Mouse (Mus musculus): ENCODE results near the gene Tpcn1. TPM values are rescaled to one million over a fixed set of nuclear protein-coding genes. Genes with fewer than 3 reads are reported as not detected.
"Not testable (repeated sequence)": the region's sequence is repeated elsewhere in the genome, so short reads cannot be mapped to it uniquely, and the experiment has no call there.

Gene Tpcn1
- polyA plus RNA-seq, 1 experiment from 2014 or later: 30.6 TPM

- H3K4me2 ChIP-seq (replicated peaks; ENCODE audit: low read depth, low read length); H3K27me3 ChIP-seq (ENCODE audit: insufficient read depth, low read length); H3K9me3 ChIP-seq (ENCODE audit: low read length); H3K4me3 ChIP-seq (ENCODE audit: low read length); H3K9ac ChIP-seq (replicated peaks; ENCODE audit: low read length); H3K27ac ChIP-seq (ENCODE audit: low read length); H3K36me3 ChIP-seq (ENCODE audit: insufficient read depth, low read length); ATAC-seq (ENCODE audit: low FRiP score, low TSS enrichment): not testable (repeated sequence)
- peaks cover 19% of the 10 kb centered on the region for H3K4me1 ChIP-seq (ENCODE audit: insufficient read depth, low read length)
- WGBS: 86% methylated on average over 9 of the region's 9 CpGs
Measured at GRCm38 (mm10) chr5:120500609-120501008, 87.9 kb downstream of the Tpcn1 start.

- H3K4me1 ChIP-seq (ENCODE audit: insufficient read depth, low read length): peaks cover 23% of the 10 kb centered on the region
- 84% methylated on average over 4 of the region's 4 CpGs for WGBS
- H3K9ac ChIP-seq (replicated peaks; ENCODE audit: low read length): no peak overlapping the region
- H3K9me3 ChIP-seq (ENCODE audit: low read length): no peaks in the 10 kb centered on the region
- no peak overlapping the region for H3K4me3 ChIP-seq (ENCODE audit: low read length)
- H3K36me3 ChIP-seq (ENCODE audit: insufficient read depth, low read length): no peaks in the 10 kb centered on the region
- H3K27ac ChIP-seq (ENCODE audit: low read length): no peak overlapping the region
- ATAC-seq (ENCODE audit: low FRiP score, low TSS enrichment): no peak
- no peak overlapping the region for H3K4me2 ChIP-seq (replicated peaks; ENCODE audit: low read depth, low read length)
- H3K27me3 ChIP-seq (ENCODE audit: insufficient read depth, low read length): no peaks in the 10 kb centered on the region
Measured at GRCm38 (mm10) chr5:120499202-120499601, 89.3 kb downstream of the Tpcn1 start.

- Histone ChIP-seq H3K9ac (replicated peaks; ENCODE audit: low read length) (no peak overlapping the region), H3K4me3 (ENCODE audit: low read length) (no peak overlapping the region), H3K9me3 (ENCODE audit: low read length) (no peaks in the 10 kb centered on the region), H3K4me1 (ENCODE audit: insufficient read depth, low read length) (peaks cover 14% of the 10 kb centered on the region), H3K27ac (ENCODE audit: low read length) (no peak overlapping the region), H3K4me2 (replicated peaks; ENCODE audit: low read depth, low read length) (no peak overlapping the region), H3K36me3 (ENCODE audit: insufficient read depth, low read length) (0 out of 2 replicates have a peak, but pooled peaks cover 2% of the 10 kb centered on the region), H3K27me3 (ENCODE audit: insufficient read depth, low read length) (no peaks in the 10 kb centered on the region)
- WGBS: 81% methylated on average over 3 of the region's 3 CpGs
- no peak for ATAC-seq (ENCODE audit: low FRiP score, low TSS enrichment)
Measured at GRCm38 (mm10) chr5:120497071-120497470, 91.4 kb downstream of the Tpcn1 start.

GRCm38 (mm10) chr5:120495703-120496226 lies 92.7 kb downstream of the Tpcn1 start:
- no peaks in the 10 kb centered on the region for H3K27me3 ChIP-seq (ENCODE audit: insufficient read depth, low read length)
- peaks cover 8% of the 10 kb centered on the region; the same call in 1 of the 2 replicates for H3K4me1 ChIP-seq (ENCODE audit: insufficient read depth, low read length)
- H3K9me3 ChIP-seq (ENCODE audit: low read length): no peaks in the 10 kb centered on the region
- no peak overlapping the region for H3K4me3 ChIP-seq (ENCODE audit: low read length)
- 0 out of 2 replicates have a peak, but pooled peaks cover 4% of the 10 kb centered on the region for H3K36me3 ChIP-seq (ENCODE audit: insufficient read depth, low read length)
- ATAC-seq (ENCODE audit: low FRiP score, low TSS enrichment): no peak
- H3K27ac ChIP-seq (ENCODE audit: low read length): no peak overlapping the region
- WGBS: 65% methylated on average over 13 of the region's 13 CpGs
- H3K4me2 ChIP-seq (replicated peaks; ENCODE audit: low read depth, low read length): no peak overlapping the region
- no peak overlapping the region for H3K9ac ChIP-seq (replicated peaks; ENCODE audit: low read length)

- Histone ChIP-seq H3K4me3 (ENCODE audit: low read length) (no peak overlapping the region), H3K9me3 (ENCODE audit: low read length) (no peaks in the 10 kb centered on the region), H3K4me2 (replicated peaks; ENCODE audit: low read depth, low read length) (no peak overlapping the region), H3K9ac (replicated peaks; ENCODE audit: low read length) (no peak overlapping the region), H3K27me3 (ENCODE audit: insufficient read depth, low read length) (no peaks in the 10 kb centered on the region), H3K27ac (ENCODE audit: low read length) (no peak overlapping the region), H3K36me3 (ENCODE audit: insufficient read depth, low read length) (0 out of 2 replicates have a peak, but pooled peaks cover 4% of the 10 kb centered on the region), H3K4me1 (ENCODE audit: insufficient read depth, low read length) (peaks cover 8% of the 10 kb centered on the region; the same call in 1 of the 2 replicates)
- peak; percentile 39 for ATAC-seq (ENCODE audit: low FRiP score, low TSS enrichment)
- 48% methylated on average over 10 of the region's 10 CpGs for WGBS
Measured at GRCm38 (mm10) chr5:120495064-120495702, 93.3 kb downstream of the Tpcn1 start.

- WGBS: 89% methylated on average over 9 of the region's 9 CpGs
- no peak for ATAC-seq (ENCODE audit: low FRiP score, low TSS enrichment)
- H3K36me3 ChIP-seq (ENCODE audit: insufficient read depth, low read length): 0 out of 2 replicates have a peak, but pooled peaks cover 4% of the 10 kb centered on the region
- H3K9ac ChIP-seq (replicated peaks; ENCODE audit: low read length): no peak overlapping the region
- H3K9me3 ChIP-seq (ENCODE audit: low read length): no peaks in the 10 kb centered on the region
- H3K4me2 ChIP-seq (replicated peaks; ENCODE audit: low read depth, low read length): no peak overlapping the region
- no peak overlapping the region for H3K4me3 ChIP-seq (ENCODE audit: low read length)
- H3K4me1 ChIP-seq (ENCODE audit: insufficient read depth, low read length): peaks cover 8% of the 10 kb centered on the region; the same call in 1 of the 2 replicates
- no peak overlapping the region for H3K27ac ChIP-seq (ENCODE audit: low read length)
- H3K27me3 ChIP-seq (ENCODE audit: insufficient read depth, low read length): no peaks in the 10 kb centered on the region
Measured at GRCm38 (mm10) chr5:120493873-120494395, 94.5 kb downstream of the Tpcn1 start.

- no peak overlapping the region for H3K4me2 ChIP-seq (replicated peaks; ENCODE audit: low read depth, low read length)
- H3K27me3 ChIP-seq (ENCODE audit: insufficient read depth, low read length): no peaks in the 10 kb centered on the region
- H3K9me3 ChIP-seq (ENCODE audit: low read length): no peaks in the 10 kb centered on the region
- H3K36me3 ChIP-seq (ENCODE audit: insufficient read depth, low read length): peaks cover 4% of the 10 kb centered on the region; the same call in 1 of the 2 replicates
- H3K4me3 ChIP-seq (ENCODE audit: low read length): no peak overlapping the region
- no peak overlapping the region for H3K9ac ChIP-seq (replicated peaks; ENCODE audit: low read length)
- peaks cover 8% of the 10 kb centered on the region; the same call in 1 of the 2 replicates for H3K4me1 ChIP-seq (ENCODE audit: insufficient read depth, low read length)
- WGBS: 91% methylated on average over 6 of the region's 6 CpGs
- ATAC-seq (ENCODE audit: low FRiP score, low TSS enrichment): no peak
- no peak overlapping the region for H3K27ac ChIP-seq (ENCODE audit: low read length)
Measured at GRCm38 (mm10) chr5:120493440-120493839, 95.0 kb downstream of the Tpcn1 start.

- Histone ChIP-seq H3K27me3 (ENCODE audit: insufficient read depth, low read length) (no peaks in the 10 kb centered on the region), H3K4me2 (replicated peaks; ENCODE audit: low read depth, low read length) (no peak overlapping the region), H3K36me3 (ENCODE audit: insufficient read depth, low read length) (peaks cover 9% of the 10 kb centered on the region; the same call in 1 of the 2 replicates), H3K9me3 (ENCODE audit: low read length) (no peaks in the 10 kb centered on the region), H3K4me3 (ENCODE audit: low read length) (no peak overlapping the region), H3K9ac (replicated peaks; ENCODE audit: low read length) (no peak overlapping the region), H3K27ac (ENCODE audit: low read length) (no peak overlapping the region), H3K4me1 (ENCODE audit: insufficient read depth, low read length) (peaks cover 8% of the 10 kb centered on the region; the same call in 1 of the 2 replicates)
- no peak for ATAC-seq (ENCODE audit: low FRiP score, low TSS enrichment)
- WGBS: 72% methylated on average over 11 of the region's 11 CpGs
Measured at GRCm38 (mm10) chr5:120492437-120492836, 96.0 kb downstream of the Tpcn1 start.

GRCm38 (mm10) chr5:120490679-120491192 lies 97.7 kb downstream of the Tpcn1 start:
- Histone ChIP-seq H3K27ac (ENCODE audit: low read length) (no peak overlapping the region), H3K36me3 (ENCODE audit: insufficient read depth, low read length) (peaks cover 20% of the 10 kb centered on the region; the same call in 1 of the 2 replicates), H3K4me2 (replicated peaks; ENCODE audit: low read depth, low read length) (no peak overlapping the region), H3K9ac (replicated peaks; ENCODE audit: low read length) (no peak overlapping the region), H3K9me3 (ENCODE audit: low read length) (no peaks in the 10 kb centered on the region), H3K4me1 (ENCODE audit: insufficient read depth, low read length) (peaks cover 5% of the 10 kb centered on the region; the same call in 1 of the 2 replicates), H3K4me3 (ENCODE audit: low read length) (no peak overlapping the region), H3K27me3 (ENCODE audit: insufficient read depth, low read length) (no peaks in the 10 kb centered on the region)
- 79% methylated on average over 8 of the region's 8 CpGs for WGBS
- no peak for ATAC-seq (ENCODE audit: low FRiP score, low TSS enrichment)

GRCm38 (mm10) chr5:120487844-120488243 lies 100.6 kb downstream of the Tpcn1 start:
- Histone ChIP-seq H3K36me3 (ENCODE audit: insufficient read depth, low read length) (peaks cover 30% of the 10 kb centered on the region), H3K27ac (ENCODE audit: low read length) (no peak overlapping the region)

More at GRCm38 (mm10) chr5:120487844-120488243, 100.6 kb downstream of the Tpcn1 start:
- H3K9me3 ChIP-seq (ENCODE audit: low read length): no peaks in the 10 kb centered on the region
- no peak for ATAC-seq (ENCODE audit: low FRiP score, low TSS enrichment)
- no peaks in the 10 kb centered on the region for H3K4me1 ChIP-seq (ENCODE audit: insufficient read depth, low read length)
- H3K9ac ChIP-seq (replicated peaks; ENCODE audit: low read length): no peak overlapping the region
- H3K4me3 ChIP-seq (ENCODE audit: low read length): no peak overlapping the region
- H3K27me3 ChIP-seq (ENCODE audit: insufficient read depth, low read length): no peaks in the 10 kb centered on the region
- no peak overlapping the region for H3K4me2 ChIP-seq (replicated peaks; ENCODE audit: low read depth, low read length)
- WGBS: 84% methylated on average over 8 of the region's 8 CpGs

Measured in kidney, embryonic 16.5 days (tissue).